ENCODE assay signal across 8 mouse cellular contexts in the genomic region with DNA sequence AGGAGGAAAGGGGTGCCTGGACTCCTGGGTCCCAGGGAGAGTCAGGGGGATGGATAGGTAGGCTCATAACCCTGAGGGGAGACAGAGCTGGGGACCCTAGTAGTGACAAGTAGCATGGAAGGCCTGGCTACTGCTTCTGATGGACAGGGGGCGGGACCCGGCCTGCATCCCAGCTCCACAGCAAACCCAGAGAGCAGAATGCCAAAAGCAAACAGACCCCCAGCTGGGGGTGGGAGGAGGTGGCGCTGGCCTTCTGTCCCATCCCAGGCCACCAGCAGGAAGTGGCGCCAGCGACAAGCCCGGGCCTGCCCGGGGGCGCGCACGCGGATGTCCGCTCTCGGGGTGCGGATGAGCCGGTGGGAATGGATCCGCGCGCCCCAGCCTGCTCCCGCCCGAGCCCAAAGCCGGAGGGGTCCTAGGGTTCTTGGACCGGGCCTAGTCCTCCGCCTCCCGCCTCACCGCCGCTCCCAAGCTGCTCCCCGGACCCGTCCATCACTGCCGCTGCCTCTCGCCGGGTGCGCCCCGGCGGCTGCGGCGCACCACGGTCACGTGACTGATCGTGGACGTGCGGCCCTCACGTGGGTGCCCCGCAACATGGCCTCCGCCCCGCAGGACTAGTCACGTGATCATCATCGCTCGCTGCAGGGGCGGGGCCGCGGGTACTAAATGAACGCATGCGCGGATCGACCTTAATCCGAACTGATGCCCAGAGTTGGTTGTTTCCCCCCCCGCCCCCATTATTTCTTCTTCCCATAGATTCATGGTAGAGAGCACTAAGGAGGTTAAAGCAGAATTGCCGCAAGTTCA. TPM values are rescaled to one million over a fixed set of nuclear protein-coding genes. Genes with fewer than 3 reads are reported as not detected.
DNase-seq lines count a peak whose midpoint lies in the region; ATAC-seq lines count a peak whose summit lies in the region.

A gene (minus strand): TSS at position 616 of the 807 bp plus-strand sequence.

- H3K27me3 ChIP-seq in forebrain, embryonic 11.5 days (ENCODE audit: control insufficient read depth, insufficient read depth, low read length): no peaks in the 10 kb centered on the region
- H3K27me3 ChIP-seq in heart, embryonic 16.5 days (ENCODE audit: control insufficient read depth, insufficient read depth, low read length): no peaks in the 10 kb centered on the region
- H3K27me3 ChIP-seq in liver, embryonic 15.5 days: no peaks in the 10 kb centered on the region
- H3K27me3 ChIP-seq in neural tube, embryonic 12.5 days (replicated peaks): no peaks in the 10 kb centered on the region

- H3K36me3 ChIP-seq in forebrain, embryonic 11.5 days (ENCODE audit: control insufficient read depth, insufficient read depth, low read length): peaks cover 7% of the 10 kb centered on the region; the same call in 1 of the 2 replicates
- peaks cover 20% of the 10 kb centered on the region for H3K36me3 ChIP-seq in heart, embryonic 16.5 days (ENCODE audit: control insufficient read depth, insufficient read depth)
- H3K36me3 ChIP-seq in liver, embryonic 15.5 days (replicated peaks): peaks cover 41% of the 10 kb centered on the region
- peaks cover 34% of the 10 kb centered on the region for H3K36me3 ChIP-seq in neural tube, embryonic 12.5 days

- H3K27ac ChIP-seq in forebrain, embryonic 11.5 days (ENCODE audit: low read depth, low read length): no peak within 1 kb of the TSS
- peak within 1 kb of the TSS; percentile 53 for H3K27ac ChIP-seq in heart, embryonic 16.5 days (ENCODE audit: low read length)
- H3K27ac ChIP-seq in liver, embryonic 15.5 days (replicated peaks): peak within 1 kb of the TSS; percentile 82
- no peak within 1 kb of the TSS for H3K27ac ChIP-seq in neural tube, embryonic 12.5 days

- under 1% methylated on average over 56 of the region's 58 CpGs for WGBS in forebrain, embryonic 11.5 days
- under 1% methylated on average over 58 of the region's 58 CpGs for WGBS in heart, embryonic 16.5 days
- WGBS in liver, embryonic 15.5 days (ENCODE audit: insufficient replicate concordance): under 1% methylated on average over 57 of the region's 58 CpGs
- WGBS in neural tube, embryonic 12.5 days: under 1% methylated on average over 58 of the region's 58 CpGs

- H3K9me3 ChIP-seq in forebrain, embryonic 11.5 days (ENCODE audit: control insufficient read depth, low read length): no peaks in the 10 kb centered on the region
- H3K9me3 ChIP-seq in heart, embryonic 16.5 days (replicated peaks; ENCODE audit: control insufficient read depth, low read length): no peaks in the 10 kb centered on the region
- no peaks in the 10 kb centered on the region for H3K9me3 ChIP-seq in liver, embryonic 15.5 days (replicated peaks)
- H3K9me3 ChIP-seq in neural tube, embryonic 12.5 days: no peaks in the 10 kb centered on the region

- DNase-seq in CD8-positive naive resting alpha-beta T cell, adult 2 months (ENCODE audit: low read depth in 2 of 2, low spot score in 2 of 2): peak; percentile 83 to 91
- DNase-seq in c-Kit-positive CD71-negative TER-119-negative erythroid progenitor cells, embryonic 14.5 days (ENCODE audit: low read depth): peak; percentile 83
- DNase-seq in forebrain, embryonic 11.5 days (ENCODE audit: low spot score): peak; percentile 98
- DNase-seq in kidney, postnatal 36 days: peak; percentile 96 to 99
- peak; percentile 90 for DNase-seq in telencephalon, adult 2 months (ENCODE audit: low read depth, low spot score)

- H3K4me1 ChIP-seq in forebrain, embryonic 11.5 days (replicated peaks; ENCODE audit: control insufficient read depth, insufficient read depth, low read length): peaks cover 7% of the 10 kb centered on the region
- H3K4me1 ChIP-seq in heart, embryonic 16.5 days (ENCODE audit: control insufficient read depth, insufficient read depth, low read length): peaks cover 11% of the 10 kb centered on the region
- H3K4me1 ChIP-seq in liver, embryonic 15.5 days (replicated peaks): peaks cover 55% of the 10 kb centered on the region
- peaks cover 23% of the 10 kb centered on the region for H3K4me1 ChIP-seq in neural tube, embryonic 12.5 days

- peak within 1 kb of the TSS; percentile 83 for H3K9ac ChIP-seq in forebrain, embryonic 11.5 days (ENCODE audit: low read length)
- H3K9ac ChIP-seq in heart, embryonic 16.5 days (ENCODE audit: low read length): peak within 1 kb of the TSS; percentile 81
- H3K9ac ChIP-seq in liver, embryonic 15.5 days: peak within 1 kb of the TSS; percentile 92
- peak within 1 kb of the TSS; percentile 89 for H3K9ac ChIP-seq in neural tube, embryonic 12.5 days

- peak; percentile 84 for ATAC-seq in forebrain, embryonic 11.5 days (replicated peaks; ENCODE audit: low FRiP score)
- ATAC-seq in heart, embryonic 16.5 days (replicated peaks; ENCODE audit: extremely low read depth, insufficient read depth, low FRiP score): peak; percentile 81
- ATAC-seq in liver, embryonic 15.5 days (ENCODE audit: insufficient read depth): peak; percentile 73
- peak; percentile 72 for ATAC-seq in neural tube, embryonic 12.5 days (ENCODE audit: low FRiP score, low read depth)

- H3K4me3 ChIP-seq in forebrain, embryonic 11.5 days (ENCODE audit: low read depth, low read length): peak within 1 kb of the TSS; percentile 85
- peak within 1 kb of the TSS; percentile 86 for H3K4me3 ChIP-seq in heart, embryonic 16.5 days (ENCODE audit: low read length)
- peak within 1 kb of the TSS; percentile 86 for H3K4me3 ChIP-seq in liver, embryonic 15.5 days (replicated peaks)
- peak within 1 kb of the TSS; percentile 91 for H3K4me3 ChIP-seq in neural tube, embryonic 12.5 days

- H3K4me2 ChIP-seq in forebrain, embryonic 11.5 days (ENCODE audit: low read depth, low read length, severe bottlenecking): peak within 1 kb of the TSS; percentile 84
- peak within 1 kb of the TSS; percentile 71 for H3K4me2 ChIP-seq in heart, embryonic 16.5 days (ENCODE audit: low read depth, low read length)
- H3K4me2 ChIP-seq in liver, embryonic 15.5 days: peak within 1 kb of the TSS; percentile 99
- peak within 1 kb of the TSS; percentile 77 for H3K4me2 ChIP-seq in neural tube, embryonic 12.5 days (replicated peaks)

RNA-seq across cellular contexts. Expression of the gene that starts here (rescaled TPM):
- polyA plus RNA-seq in forebrain, embryonic 11.5 days (2014; fragmentation: Nextera tagmentation; extraction: Ambion mirVana): 192 and 202 TPM in 2 replicates
- polyA plus RNA-seq in heart, embryonic 16.5 days (2015; fragmentation: Nextera tagmentation; extraction: Ambion mirVana): 104 and 107 TPM in 2 replicates
- polyA plus RNA-seq in liver, embryonic 15.5 days (2015; fragmentation: Nextera tagmentation; extraction: Ambion mirVana): 70.3 and 71.4 TPM in 2 replicates
- 262 and 276 TPM in 2 replicates for polyA plus RNA-seq in neural tube, embryonic 12.5 days (2016; fragmentation: Nextera tagmentation; extraction: Ambion mirVana)

Comparison
In these comparisons a context has a peak if more than half of its experiments do, and no peak if none do; other contexts are left out.
1. H3K27ac ChIP-seq: peak in heart, embryonic 16.5 days (single experiment) and liver, embryonic 15.5 days (single experiment); none in forebrain, embryonic 11.5 days (single experiment) and neural tube, embryonic 12.5 days (single experiment).
2. Peak in every context shown above with its lines, with median percentiles within 50 percentile points of each other: DNase-seq, ATAC-seq, H3K4me2 ChIP-seq, H3K4me3 ChIP-seq and H3K9ac ChIP-seq.